Mouse (Mus musculus) left cerebral cortex, adult 11 months (tissue): ENCODE results near the gene Serpine3.
"Not testable (repeated sequence)": the region's sequence is repeated elsewhere in the genome, so short reads cannot be mapped to it uniquely, and the experiment has no call there.

Experiments
- DNase-seq: peaks from one replicate; pipeline ENCODE4 v3.0.0; 2022; ENCODE audit warnings: low spot score

The Serpine3 gene

DNA sequence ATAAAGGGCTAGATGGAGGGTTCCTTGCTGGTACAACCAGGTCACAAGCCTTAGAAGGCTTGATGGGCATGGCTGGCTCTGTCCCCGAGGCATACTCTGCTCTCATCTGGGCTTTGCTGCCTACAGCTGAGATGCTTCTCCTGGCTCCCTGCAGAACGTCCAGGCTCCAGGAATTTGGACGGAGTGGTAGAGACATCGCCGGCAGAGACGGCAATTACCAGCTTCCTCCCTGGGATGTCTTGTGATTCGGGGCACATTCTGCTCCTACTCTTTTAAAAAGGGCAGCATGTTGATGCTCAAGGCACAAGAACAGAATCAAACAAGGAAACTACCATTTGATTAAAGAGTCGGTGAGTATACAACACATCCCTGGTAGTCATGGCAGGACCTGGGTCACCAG lies at the start of gene Serpine3:
Serpine3 (plus strand) TSS at position 301 of the 400 bp plus-strand sequence.
- DNase-seq, result no peak

GRCm38 (mm10) chr14:62622393-62622792 lies 41.1 kb upstream of the Serpine3 start:
- DNase-seq, result no peak

- no peak for DNase-seq
Observed at GRCm38 (mm10) chr14:62627951-62628350, 35.5 kb upstream of the Serpine3 start.

GRCm38 (mm10) chr14:62637436-62638344 lies 25.8 kb upstream of the Serpine3 start:
- peak; percentile 30 for DNase-seq

- no peak for DNase-seq
Observed at GRCm38 (mm10) chr14:62638345-62638702, 25.1 kb upstream of the Serpine3 start.

- DNase-seq, result no peak
Observed at GRCm38 (mm10) chr14:62639111-62639510, 24.4 kb upstream of the Serpine3 start.

- DNase-seq, result no peak
Observed at GRCm38 (mm10) chr14:62639551-62639950, 23.9 kb upstream of the Serpine3 start.

DNA sequence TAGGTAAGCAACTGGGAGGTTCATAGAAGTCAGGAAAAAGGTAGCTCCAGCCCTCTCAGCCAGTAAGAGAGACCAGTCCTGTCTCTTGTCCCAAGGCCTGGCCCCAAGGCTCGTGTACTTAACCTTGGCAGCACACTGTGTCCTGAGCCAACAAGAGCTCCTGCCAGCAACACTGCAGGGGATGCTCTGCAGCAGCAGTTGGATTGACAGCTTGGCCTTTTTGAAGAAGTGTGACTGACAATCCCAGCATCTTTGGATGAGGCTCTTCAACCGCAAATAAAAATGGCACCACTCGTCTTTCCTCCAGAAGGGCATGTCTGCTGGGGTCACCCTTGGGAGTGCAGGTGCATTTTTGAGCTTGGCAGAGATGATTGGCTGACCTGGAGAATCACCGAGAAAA lies 23.1 kb upstream of the Serpine3 start:
- DNase-seq, result no peak

GRCm38 (mm10) chr14:62642368-62642767 lies 21.1 kb upstream of the Serpine3 start:
- not testable (repeated sequence) for DNase-seq

GRCm38 (mm10) chr14:62648405-62648804 lies 15.1 kb upstream of the Serpine3 start:
- no peak for DNase-seq

- DNase-seq, result no peak
Observed at GRCm38 (mm10) chr14:62650376-62650775, 13.1 kb upstream of the Serpine3 start.

DNA sequence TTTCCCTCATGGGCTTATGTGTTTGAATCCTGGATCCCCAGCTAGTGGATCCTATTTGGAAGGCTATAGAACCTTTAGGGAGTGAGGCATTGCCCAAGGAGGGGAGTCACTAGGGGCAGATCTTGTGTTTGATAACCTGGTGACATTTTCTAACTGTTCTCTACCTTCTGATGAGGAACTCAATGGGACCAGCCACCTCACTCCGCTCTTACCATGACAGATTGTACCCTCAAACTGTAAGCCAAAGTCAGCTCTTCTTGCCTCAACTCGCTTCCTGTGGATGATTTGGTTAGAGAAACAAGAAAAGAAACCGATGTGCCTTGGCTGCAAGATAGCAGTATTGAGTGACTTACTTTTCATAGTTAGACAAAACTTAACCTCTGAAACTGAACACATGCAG lies 11.7 kb upstream of the Serpine3 start:
- no peak for DNase-seq

GRCm38 (mm10) chr14:62655996-62656395 lies 7.5 kb upstream of the Serpine3 start:
- DNase-seq, result no peak

DNA sequence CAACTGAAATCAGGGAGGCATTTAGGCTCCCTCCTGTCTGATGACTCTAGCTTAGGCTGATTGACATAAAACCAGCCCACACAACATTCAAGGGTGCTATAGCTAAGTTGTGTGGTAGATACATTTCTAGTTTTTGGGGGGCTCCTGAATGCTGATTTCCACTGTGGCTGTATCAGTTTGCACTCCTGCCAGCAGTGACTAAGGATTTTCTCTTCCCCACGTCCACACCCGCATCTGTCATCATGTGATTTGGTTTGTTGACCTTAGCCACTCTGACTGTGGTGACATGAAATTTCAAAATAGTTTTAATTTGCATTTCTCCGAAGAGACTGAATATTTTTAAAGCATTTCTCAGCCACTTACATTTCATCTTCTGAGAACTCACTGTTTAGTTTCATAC lies 6.0 kb upstream of the Serpine3 start:
- DNase-seq, result no peak

DNA sequence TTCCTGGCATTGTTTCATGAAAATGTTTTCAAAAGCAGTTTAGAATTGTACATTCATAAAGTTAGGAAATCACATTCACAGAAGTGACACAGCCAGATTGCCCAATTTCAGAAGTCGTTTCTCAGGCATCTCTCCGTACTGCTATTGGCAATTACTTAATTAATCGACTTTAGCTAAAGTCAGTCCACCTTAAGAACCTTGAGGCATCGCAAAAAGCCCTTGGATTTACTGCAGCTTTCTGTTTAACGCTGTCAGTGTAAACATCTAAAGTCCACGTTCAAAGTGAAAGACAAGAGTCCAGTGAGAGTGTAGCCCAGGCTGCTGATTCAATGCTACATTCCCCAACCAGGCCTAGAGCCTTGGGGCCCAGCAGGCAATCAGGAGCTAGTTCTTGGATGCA lies 1.1 kb upstream of the Serpine3 start:
- no peak for DNase-seq

- DNase-seq, result no peak
Observed at GRCm38 (mm10) chr14:62664976-62665673, 1.7 kb downstream of the Serpine3 start.

GRCm38 (mm10) chr14:62673646-62674045 lies 10.2 kb downstream of the Serpine3 start:
- no peak for DNase-seq

DNA sequence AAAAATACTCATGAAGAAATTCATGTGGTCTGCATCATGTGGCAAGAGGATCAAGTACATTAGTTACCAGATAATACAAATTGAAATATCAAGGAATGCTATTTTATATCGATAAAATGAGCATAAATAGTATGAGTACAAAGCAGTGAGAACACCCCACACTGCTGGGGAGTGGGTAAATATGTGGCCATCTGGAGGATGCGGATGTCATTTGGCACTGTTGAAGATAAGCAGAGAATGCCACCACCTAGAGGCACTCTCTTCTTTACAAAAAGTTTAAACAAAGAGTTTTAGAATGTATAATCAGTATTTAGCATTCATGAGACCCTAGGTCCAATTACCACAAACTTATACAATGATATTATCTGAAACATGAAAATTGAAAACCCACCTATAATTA lies 54.7 kb downstream of the Serpine3 start:
- DNase-seq, result no peak

GRCm38 (mm10) chr14:62721625-62722024 lies 58.2 kb downstream of the Serpine3 start:
- DNase-seq, result no peak

DNA sequence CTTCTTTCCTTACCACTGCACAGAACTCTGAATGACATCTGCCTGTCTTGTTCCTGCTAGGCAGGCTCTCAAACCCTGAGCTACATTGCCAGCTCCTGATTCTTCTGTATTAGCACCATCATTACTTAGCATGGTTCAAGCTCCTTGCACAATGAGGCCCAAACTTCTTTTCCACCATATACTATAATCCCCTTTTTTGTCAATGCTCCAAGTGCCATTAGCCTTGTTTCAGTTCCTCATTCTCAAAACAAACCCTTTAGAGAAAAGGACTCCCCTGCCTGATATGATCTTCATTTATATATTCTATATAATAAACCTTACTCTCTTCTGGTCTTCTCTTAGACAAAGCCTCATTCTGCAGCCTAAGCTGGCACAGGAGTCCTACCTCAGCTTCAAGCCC lies 61.1 kb downstream of the Serpine3 start:
- DNase-seq, result no peak

DNA sequence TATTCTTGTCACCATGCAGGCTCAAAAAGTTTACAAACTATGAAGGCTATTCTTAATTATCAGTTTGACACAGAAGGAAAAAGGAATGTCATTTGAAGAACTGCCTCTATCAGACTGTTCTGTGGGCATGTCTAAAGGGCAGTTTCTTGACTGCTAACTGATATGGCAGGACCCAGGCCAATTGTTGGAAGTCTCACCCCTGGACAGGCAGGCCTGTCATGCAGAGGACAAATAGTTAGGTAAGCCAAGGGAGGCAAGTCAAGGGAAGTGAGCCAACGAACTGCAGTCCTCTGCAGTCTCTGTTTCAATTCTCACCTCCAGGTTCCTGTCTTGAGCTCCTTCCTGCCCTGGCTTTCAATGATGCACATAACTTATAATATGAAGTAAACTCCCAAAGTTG lies 68.4 kb downstream of the Serpine3 start:
- no peak for DNase-seq

DNA sequence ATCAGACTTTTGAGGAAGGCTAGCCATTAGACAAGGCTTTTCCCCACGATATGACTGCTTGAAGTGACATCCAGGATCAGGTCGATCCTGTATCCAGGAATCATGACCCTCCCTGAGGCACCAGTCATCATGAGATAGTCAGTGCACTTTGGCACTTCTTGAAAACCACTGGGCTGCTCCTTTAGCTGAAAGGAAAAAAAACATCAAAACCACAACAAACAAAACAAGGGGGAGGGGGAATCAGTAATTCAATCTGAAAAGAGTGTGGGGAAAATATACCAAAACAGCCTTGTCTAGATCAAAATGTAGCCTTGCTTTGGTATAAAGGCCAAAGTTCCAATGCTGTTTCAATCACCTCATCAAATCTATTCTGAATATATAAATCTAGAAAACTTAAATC lies 70.2 kb downstream of the Serpine3 start:
- DNase-seq, result no peak

- DNase-seq, result no peak
Observed at GRCm38 (mm10) chr14:62735646-62736045, 72.2 kb downstream of the Serpine3 start.
